16 mouse cellular contexts compared by ENCODE assay signal in the genomic region with DNA sequence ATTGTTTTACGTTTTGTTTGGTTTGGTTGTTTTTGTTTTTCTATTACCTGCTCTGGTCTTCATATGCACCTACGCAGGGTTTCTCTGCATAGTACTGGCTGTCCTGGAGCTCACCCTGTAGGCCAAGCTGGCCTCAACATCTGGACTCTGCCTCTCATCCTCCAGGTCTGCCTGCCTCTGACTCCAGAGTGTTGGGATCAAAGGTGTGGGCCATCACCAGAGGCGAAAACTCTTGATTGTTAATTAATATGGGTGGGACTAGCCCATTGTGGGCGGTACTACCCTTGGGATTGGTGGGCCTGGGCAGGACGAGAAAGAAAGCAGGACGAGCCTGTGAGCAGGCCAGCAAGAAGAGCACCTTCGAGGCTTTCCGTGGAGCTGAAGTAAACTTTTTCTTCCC. TPM values are rescaled to one million over a fixed set of nuclear protein-coding genes. Genes with fewer than 3 reads are reported as not detected.
DNase-seq lines count a peak whose midpoint lies in the region; ATAC-seq and TF ChIP-seq lines count a peak whose summit lies in the region.
"Had no signal": no experiment of that assay in that cellular context is flagged by ENCODE, and none has a peak within 500 bp of the region (broad histone marks: within the 10 kb centered on the region; RNA-seq: fewer than 3 reads in every experiment).

No protein-coding gene starts in this region.

- TF ChIP-seq EP300 in lung, postnatal 0 days (IDR thresholded peaks at IDR 0.05), result no peak

- no peaks in the 10 kb centered on the region for H3K4me1 ChIP-seq in lung, postnatal 0 days (ENCODE audit: insufficient read depth, low read depth, low read length)
- peaks cover 9% of the 10 kb centered on the region for H3K4me1 ChIP-seq in kidney, embryonic 15.5 days
- H3K4me1 ChIP-seq in limb, embryonic 13.5 days, result peaks cover 21% of the 10 kb centered on the region; the same call in 1 of the 2 replicates
- H3K4me1 ChIP-seq: embryonic facial prominence, embryonic 12.5 days; heart, embryonic 13.5 days had no signal

- no peak overlapping the region for H3K27ac ChIP-seq in gastrocnemius, adult 2 months
- H3K27ac ChIP-seq in lung, postnatal 0 days (ENCODE audit: low read length), result no peak overlapping the region
- peak overlapping the region; percentile 67; the same call in 1 of the 2 replicates for H3K27ac ChIP-seq in kidney, embryonic 15.5 days
- H3K27ac ChIP-seq in limb, embryonic 13.5 days, result no peak overlapping the region
- H3K27ac ChIP-seq: embryonic facial prominence, embryonic 12.5 days; heart, embryonic 13.5 days had no signal

- no peaks in the 10 kb centered on the region for H3K27me3 ChIP-seq in lung, postnatal 0 days (replicated peaks; ENCODE audit: insufficient read depth, low read length)
- no peaks in the 10 kb centered on the region for H3K27me3 ChIP-seq in kidney, embryonic 15.5 days
- H3K27me3 ChIP-seq in limb, embryonic 13.5 days, result no peaks in the 10 kb centered on the region
- H3K27me3 ChIP-seq: embryonic facial prominence, embryonic 12.5 days; heart, embryonic 13.5 days; Patski had no signal

- H3K36me3 ChIP-seq in lung, postnatal 0 days (ENCODE audit: insufficient read depth, low read length), result no peaks in the 10 kb centered on the region
- no peaks in the 10 kb centered on the region for H3K36me3 ChIP-seq in kidney, embryonic 15.5 days
- no peaks in the 10 kb centered on the region for H3K36me3 ChIP-seq in limb, embryonic 13.5 days
- H3K36me3 ChIP-seq: embryonic facial prominence, embryonic 12.5 days; heart, embryonic 13.5 days had no signal

- 52% methylated on average over 8 of the region's 8 CpGs for WGBS in lung, postnatal 0 days
- 26% methylated on average over 8 of the region's 8 CpGs for whole genome bisulfite sequencing in kidney, embryonic 15.5 days
- WGBS in limb, embryonic 13.5 days, result 32% methylated on average over 8 of the region's 8 CpGs

- no peak for ATAC-seq in lung, postnatal 0 days
- ATAC-seq in kidney, embryonic 15.5 days (replicated peaks; ENCODE audit: low FRiP score), result peak; percentile 80
- ATAC-seq in limb, embryonic 13.5 days (ENCODE audit: low FRiP score, low read depth), result no peak
- ATAC-seq: Patski had no signal

- no peak overlapping the region for H3K4me2 ChIP-seq in lung, postnatal 0 days (replicated peaks; ENCODE audit: low read depth, low read length)
- peak overlapping the region; percentile 36 for H3K4me2 ChIP-seq in kidney, embryonic 15.5 days
- peak overlapping the region; percentile 20 for H3K4me2 ChIP-seq in limb, embryonic 13.5 days (replicated peaks)
- H3K4me2 ChIP-seq: embryonic facial prominence, embryonic 12.5 days; heart, embryonic 13.5 days had no signal

- H3K9ac ChIP-seq in lung, postnatal 0 days (replicated peaks; ENCODE audit: low read depth), result no peak overlapping the region
- no peak overlapping the region for H3K9ac ChIP-seq in kidney, embryonic 15.5 days
- no peak overlapping the region for H3K9ac ChIP-seq in limb, embryonic 13.5 days
- H3K9ac ChIP-seq: embryonic facial prominence, embryonic 12.5 days; heart, embryonic 13.5 days had no signal

- no peak for DNase-seq in gastrocnemius, adult 2 months
- DNase-seq in gastrocnemius, postnatal 36 days, result no peak
- no peak for DNase-seq in lung, postnatal 0 days (ENCODE audit: low spot score)
- no peak for DNase-seq in lung, postnatal 25 days (ENCODE audit: low spot score)
- DNase-seq in cerebellum, postnatal 10 days, result no peak
- DNase-seq in thymus, postnatal 14 days, result no peak
- DNase-seq: cerebellum, adult 11 months; cerebellum, postnatal 36 days; layer of hippocampus, postnatal 36 days; lung, postnatal 10 days had no signal

- peak; percentile 20; the same call in 1 of the 2 replicates for TF ChIP-seq CTCF in gastrocnemius, adult 2 months (IDR thresholded peaks at IDR 0.05)
- TF ChIP-seq CTCF in lung, postnatal 0 days (IDR thresholded peaks at IDR 0.05), result peak; percentile 55

- H3K9me3 ChIP-seq in lung, postnatal 0 days (ENCODE audit: low read length), result no peaks in the 10 kb centered on the region
- H3K9me3 ChIP-seq in kidney, embryonic 15.5 days (replicated peaks), result no peaks in the 10 kb centered on the region
- H3K9me3 ChIP-seq in limb, embryonic 13.5 days, result no peaks in the 10 kb centered on the region
- H3K9me3 ChIP-seq: embryonic facial prominence, embryonic 12.5 days; heart, embryonic 13.5 days had no signal

- H3K4me3 ChIP-seq in gastrocnemius, adult 2 months, result no peak overlapping the region
- no peak overlapping the region for H3K4me3 ChIP-seq in lung, postnatal 0 days (ENCODE audit: low read depth, low read length)
- 0 out of 2 replicates have a peak overlapping the region, but pooled peaks have one; percentile 8 for H3K4me3 ChIP-seq in kidney, embryonic 15.5 days (replicated peaks)
- H3K4me3 ChIP-seq in limb, embryonic 13.5 days, result no peak overlapping the region
- H3K4me3 ChIP-seq: embryonic facial prominence, embryonic 12.5 days; heart, embryonic 13.5 days; myocyte had no signal

- intact Hi-C loops in gastrocnemius, adult 2 months (cut with DNase I), result no loop called here
- intact Hi-C loops in gastrocnemius, postnatal 36 days (cut with DNase I), result no loop called here

RNA-seq across cellular contexts. Expression of gene Rnf7, which starts 54.4 kb away (rescaled TPM):
- 10 to 100 TPM; 67.3 to 80.3 TPM for total RNA-seq in gastrocnemius, adult 2 months (2021)
- 10 to 100 TPM; 63.7 to 73.1 TPM for total RNA-seq in gastrocnemius, postnatal 36 days (2021)
- polyA plus RNA-seq in lung, postnatal 0 days (2015; fragmentation: Nextera tagmentation; extraction: Ambion mirVana), result 160 and 168 TPM in 2 replicates
- polyA plus RNA-seq in kidney, embryonic 15.5 days (2015; fragmentation: Nextera tagmentation; extraction: Ambion mirVana), result 208 and 216 TPM in 2 replicates
- 246 and 254 TPM in 2 replicates for polyA plus RNA-seq in limb, embryonic 13.5 days (2015; fragmentation: Nextera tagmentation; extraction: Ambion mirVana)

RNA-seq across cellular contexts. Expression of gene Atp1b3, which starts 59.8 kb away (rescaled TPM):
- total RNA-seq in gastrocnemius, adult 2 months (2021), result 10 to 100 TPM; 31.2 to 31.4 TPM
- 10 to 100 TPM; 30.6 to 32.0 TPM for total RNA-seq in gastrocnemius, postnatal 36 days (2021)
- polyA plus RNA-seq in lung, postnatal 0 days (2015; fragmentation: Nextera tagmentation; extraction: Ambion mirVana), result 206 and 220 TPM in 2 replicates
- 172 and 186 TPM in 2 replicates for polyA plus RNA-seq in kidney, embryonic 15.5 days (2015; fragmentation: Nextera tagmentation; extraction: Ambion mirVana)
- polyA plus RNA-seq in limb, embryonic 13.5 days (2015; fragmentation: Nextera tagmentation; extraction: Ambion mirVana), result 126 and 131 TPM in 2 replicates
